Mouse (Mus musculus) heart, adult 11 months (tissue): ENCODE results near the gene Scfd1.

ENCODE experiments used
- DNase-seq: peaks from one replicate; pipeline ENCODE4 v3.0.0; 2022

Scfd1 gene

DNA sequence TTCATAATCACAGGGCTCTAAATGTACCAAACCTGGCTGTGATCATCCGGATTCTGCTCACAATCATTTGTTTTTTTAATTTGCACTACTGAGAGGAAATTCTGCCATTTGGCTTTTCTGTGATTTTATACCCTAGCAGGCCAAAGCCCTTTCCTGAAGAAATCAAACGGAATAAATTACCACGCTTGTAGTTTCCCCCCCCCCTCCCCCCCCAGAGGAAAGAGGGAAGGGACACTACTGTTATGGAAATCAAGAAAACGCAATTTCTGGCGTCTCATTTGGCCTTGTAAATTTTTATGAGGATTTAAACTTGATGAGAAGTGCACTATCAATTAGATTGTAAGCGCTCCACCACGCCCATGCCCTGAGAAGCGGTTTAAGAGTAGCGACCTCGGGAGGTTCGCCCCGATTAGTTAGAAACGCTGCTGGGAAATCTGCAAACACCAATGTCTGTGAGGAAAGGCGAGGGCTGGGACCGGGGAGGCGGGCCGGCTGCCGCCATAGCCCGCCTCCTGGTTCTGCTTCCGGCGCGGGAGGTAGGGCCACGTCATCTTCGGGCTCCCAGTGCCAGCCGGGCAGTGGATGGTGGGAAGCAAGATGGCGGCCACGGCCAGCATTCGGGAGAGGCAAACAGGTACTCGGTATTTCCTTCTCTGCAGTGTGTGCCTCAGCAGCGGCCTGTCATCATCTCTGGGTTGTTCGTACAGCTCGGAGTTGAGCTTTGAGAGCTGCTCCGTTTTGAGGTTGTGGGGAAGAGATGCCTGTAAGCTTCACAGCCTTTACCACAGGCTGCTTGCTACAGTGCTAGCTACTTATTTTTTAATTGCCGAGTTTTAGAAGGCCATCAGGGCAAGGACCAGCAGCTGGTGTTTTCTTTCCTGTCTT, at the start of gene Scfd1:
Gene Scfd1 (plus strand): TSS at position 508 of the 885 bp plus-strand sequence.
- DNase-seq, result peak; percentile 99

DNA sequence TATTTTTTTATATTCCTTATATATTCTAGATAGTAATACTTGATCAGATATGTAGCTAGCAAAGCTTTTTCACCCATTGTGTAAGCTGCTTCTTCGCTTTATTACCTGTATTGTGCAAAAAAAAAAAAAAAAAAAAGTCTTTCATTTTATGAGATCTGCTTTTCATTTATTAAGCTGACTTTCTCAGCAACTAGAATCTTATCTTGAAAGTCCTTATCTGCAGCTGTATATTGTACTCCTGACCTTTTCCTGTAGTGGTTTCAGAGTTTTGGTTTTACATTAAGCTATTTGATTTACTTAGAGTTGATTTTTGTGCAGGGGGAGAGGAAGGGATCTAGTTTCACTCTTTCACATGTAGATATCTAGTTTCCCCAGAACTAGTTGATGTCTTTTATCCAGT, 40.3 kb upstream of the Scfd1 start:
- no peak for DNase-seq

DNA sequence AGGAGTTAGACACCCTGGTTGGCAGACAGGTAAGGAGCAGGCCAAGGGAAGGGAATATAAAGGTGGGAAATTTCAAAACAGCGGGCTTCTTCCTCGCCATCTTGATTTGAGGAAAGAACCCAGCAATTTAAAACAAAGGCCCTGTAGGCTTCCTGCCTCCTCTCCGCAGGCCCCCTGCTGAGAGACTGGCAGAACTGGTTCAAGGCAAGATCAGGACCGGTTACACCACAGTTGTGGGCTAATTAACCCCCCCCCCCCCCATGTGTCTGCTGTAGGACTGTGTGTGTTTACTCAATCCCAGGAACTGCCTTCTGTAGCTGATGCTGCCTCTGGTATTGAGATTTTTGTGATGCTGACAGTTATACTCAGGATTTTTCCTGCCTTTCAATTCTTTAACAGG, 31.2 kb upstream of the Scfd1 start:
- DNase-seq, result no peak

DNA sequence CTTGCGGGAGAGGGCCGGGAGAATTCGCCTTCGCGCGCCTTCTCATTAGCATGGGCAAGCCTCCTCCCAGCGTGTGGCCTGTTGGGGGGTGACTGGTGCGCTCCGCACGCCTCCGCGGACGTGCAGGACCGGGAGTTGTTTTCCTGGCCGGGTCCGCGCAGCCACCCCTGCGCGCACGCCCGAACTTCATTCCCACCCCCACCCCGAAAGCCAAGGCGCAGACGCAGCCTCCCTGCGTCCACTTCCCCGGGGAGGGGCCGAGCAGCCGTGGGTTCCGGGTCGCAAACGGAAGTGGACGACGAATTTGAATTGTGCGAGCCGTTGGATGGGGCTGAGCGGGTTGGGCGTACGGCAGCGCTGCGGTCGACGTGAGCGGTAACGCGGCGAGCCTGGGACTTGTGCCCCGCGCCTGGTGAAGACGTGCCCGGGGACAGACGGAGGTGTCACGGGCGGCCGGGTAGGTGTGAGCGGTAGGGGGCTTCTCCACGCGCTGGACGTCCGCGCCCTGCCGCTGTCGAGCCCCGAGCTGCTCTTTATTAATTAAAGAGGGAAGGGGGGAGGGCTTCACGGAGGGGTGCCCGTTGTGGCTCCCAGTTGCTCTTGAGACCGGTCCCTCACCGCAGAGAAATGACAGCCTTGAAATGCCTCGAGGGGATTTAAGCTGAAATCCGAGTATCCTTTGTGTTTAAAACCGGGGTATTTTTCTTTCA, 29.2 kb upstream of the Scfd1 start, which contains the start of gene G2e3:
Gene G2e3 (plus strand): TSS at position 74 of the 710 bp plus-strand sequence.
- peak; percentile 99 for DNase-seq

GRCm38 (mm10) chr12:51348698-51348998, 28.7 kb upstream of the Scfd1 start:
- no peak for DNase-seq

- no peak for DNase-seq
Observed at GRCm38 (mm10) chr12:51355296-51355695, 22.0 kb upstream of the Scfd1 start.

DNA sequence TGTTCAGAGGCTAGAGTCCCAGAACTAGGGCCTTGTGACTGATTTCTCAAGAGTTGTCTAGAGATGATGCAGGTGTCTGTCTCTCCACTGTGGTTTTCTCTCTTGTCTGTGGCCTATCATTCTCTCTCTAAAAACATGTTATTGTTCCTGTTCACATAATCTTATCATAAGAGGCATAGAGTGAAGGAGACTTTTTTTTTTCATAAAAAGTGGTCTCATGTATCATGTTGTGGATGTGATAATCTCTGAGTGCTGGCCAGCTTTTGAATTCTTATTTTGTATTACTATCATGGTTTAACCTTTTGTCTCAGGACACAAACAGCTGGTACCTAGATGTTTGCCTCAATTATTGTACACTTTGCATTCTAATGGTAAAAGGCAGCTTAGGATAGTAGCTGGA, 16.0 kb upstream of the Scfd1 start:
- DNase-seq, result no peak

GRCm38 (mm10) chr12:51362898-51363297, 14.4 kb upstream of the Scfd1 start:
- no peak for DNase-seq

DNA sequence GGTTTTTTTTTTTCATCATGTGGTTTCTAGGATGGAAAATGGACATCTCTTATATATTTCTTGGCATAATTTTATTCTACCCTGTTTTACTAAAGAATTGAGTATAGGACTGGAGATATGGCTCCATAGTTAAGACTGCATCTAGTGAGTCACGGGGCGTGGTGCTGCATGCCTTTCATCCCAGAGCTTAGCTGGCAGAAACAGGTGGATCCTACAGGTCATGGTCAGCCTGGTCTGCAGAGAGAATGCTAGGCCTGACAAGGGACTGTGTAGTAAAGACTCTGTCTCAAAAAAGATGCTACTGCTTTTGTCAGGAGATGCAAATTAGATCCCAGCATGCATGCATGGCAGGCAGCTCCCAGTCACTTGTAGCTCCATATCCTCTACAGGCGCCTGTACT, 8.8 kb upstream of the Scfd1 start:
- DNase-seq, result no peak

DNA sequence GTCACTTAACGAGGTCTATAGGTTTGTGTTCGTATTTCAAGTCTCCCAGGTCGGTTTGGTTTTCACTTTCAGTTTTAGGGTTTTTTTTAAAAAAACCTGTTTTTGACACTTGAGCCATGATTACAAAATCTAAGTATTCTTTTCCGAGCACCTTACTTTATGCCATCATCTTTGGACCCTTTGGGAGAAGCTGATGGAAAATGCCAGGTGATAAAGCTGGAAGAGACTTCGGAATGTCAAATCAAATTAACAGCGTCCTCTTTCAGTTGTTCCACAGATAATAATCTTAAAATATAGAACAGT, 529 bp downstream of the Scfd1 start:
- DNase-seq, result no peak

DNA sequence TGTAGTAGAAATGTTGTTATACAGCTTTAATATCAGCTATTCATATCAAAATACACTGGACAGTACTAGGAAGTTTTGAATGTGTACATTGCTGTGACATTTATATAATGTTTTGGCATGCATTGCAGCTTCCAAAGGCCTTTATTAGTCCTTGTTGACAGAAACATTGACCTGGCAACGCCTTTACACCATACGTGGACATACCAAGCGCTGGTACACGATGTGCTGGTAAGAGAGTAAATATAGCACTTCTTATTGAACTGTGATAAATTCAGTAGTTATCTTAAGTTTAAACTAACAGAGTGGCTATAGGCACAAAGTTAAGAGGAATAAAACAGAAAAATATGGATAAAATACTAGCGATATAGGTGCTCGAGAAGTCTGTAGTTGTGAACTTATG, 22.6 kb downstream of the Scfd1 start:
- no peak for DNase-seq

DNA sequence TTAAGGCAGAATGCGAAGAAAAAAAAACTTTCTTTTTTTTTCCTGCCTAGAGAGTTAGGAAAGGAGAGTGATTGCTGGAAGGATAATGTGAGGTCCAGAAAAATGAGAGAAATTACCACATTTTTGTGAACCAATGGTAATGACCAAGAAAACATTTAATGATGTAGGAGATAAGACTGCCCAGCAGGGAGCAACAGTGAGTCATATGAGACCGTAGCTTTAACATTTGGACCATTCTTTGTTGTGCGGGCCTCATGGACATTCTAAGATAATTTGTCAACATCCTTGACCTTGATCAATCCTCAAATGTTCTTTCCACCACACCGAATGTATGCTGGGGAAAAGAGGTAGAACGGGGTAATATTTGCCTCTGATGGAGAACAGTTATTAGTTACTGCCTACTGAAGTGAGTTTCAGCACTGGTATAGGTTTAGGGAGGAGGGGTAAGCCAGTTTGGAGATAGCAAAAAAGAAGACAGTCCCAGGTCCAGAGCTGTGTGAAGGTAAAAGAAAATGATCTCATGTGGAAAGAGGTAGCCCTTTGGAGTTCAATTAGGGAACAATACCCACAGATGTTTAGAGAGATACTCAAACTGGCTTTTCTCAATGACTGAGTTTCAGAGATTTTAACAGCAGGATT, 24.9 kb downstream of the Scfd1 start:
- DNase-seq, result no peak

DNA sequence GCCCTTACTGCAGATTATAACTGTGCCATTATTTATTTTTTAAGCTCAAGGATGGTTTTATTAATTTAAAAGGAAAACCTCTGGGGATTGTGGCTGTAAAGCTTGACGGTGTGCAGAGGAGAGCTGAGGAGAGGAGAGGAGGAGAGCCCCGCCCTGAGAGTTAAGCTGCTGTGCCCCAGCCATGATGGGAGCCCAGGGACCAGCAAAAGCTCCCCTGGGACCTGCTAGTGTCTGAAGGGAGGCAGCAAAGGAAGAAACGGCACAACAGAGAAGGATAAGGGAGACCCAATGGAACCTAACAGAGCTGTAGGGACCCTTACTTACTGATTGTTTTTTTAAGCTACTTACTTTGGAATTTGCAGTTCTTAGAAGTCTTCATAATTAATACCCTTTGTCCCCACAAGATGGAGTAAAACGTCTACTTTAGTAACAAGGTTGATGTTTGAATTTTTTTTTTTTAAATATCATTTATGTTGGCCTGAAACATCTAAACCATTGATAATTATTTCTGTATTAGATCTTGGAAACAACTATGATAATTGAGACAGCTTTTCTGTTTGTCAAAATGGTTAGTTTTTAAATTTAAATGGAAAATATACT, 26.8 kb downstream of the Scfd1 start:
- no peak for DNase-seq

DNA sequence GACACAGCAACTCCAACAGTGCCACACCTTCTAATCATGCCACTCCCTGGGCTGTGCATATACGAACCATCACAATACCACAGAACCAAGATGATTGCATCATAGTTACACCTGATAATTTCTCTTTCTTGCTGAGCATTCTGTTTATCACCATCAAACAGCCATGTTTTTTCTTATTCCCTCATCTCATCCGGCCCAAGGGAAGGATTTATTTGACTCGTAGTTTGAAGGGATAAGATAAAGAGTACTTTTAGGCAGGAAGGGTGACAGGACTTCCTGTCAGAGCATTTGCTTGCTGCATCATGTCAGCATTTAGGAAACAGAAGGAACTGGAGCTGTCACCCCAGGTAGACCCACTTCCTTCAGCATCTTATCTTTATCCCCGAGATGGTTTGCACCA, 34.1 kb downstream of the Scfd1 start:
- DNase-seq, result no peak

GRCm38 (mm10) chr12:51437541-51437940, 60.2 kb downstream of the Scfd1 start:
- DNase-seq, result no peak

GRCm38 (mm10) chr12:51438311-51438710, 61.0 kb downstream of the Scfd1 start:
- DNase-seq, result no peak

DNA sequence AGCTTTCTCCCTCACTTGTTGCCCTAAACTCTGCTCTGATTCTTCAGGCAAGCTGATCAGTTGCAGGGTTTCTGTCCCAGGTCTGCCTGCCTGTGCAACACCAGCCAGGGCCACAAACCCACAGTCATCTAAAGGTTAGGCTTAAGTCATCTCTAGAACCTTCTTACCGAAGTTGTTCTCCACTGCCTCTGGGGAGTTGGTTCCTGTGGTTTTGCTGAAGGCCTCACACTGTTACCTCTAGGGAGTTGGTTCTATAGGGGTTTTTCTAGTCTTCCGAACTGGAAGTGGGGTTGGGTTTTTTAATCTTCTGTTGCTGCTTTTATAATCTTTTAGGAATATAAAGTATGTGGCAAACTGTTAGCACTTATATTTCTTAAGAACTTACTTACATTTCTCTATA, 72.0 kb downstream of the Scfd1 start:
- DNase-seq, result peak; percentile 36

DNA sequence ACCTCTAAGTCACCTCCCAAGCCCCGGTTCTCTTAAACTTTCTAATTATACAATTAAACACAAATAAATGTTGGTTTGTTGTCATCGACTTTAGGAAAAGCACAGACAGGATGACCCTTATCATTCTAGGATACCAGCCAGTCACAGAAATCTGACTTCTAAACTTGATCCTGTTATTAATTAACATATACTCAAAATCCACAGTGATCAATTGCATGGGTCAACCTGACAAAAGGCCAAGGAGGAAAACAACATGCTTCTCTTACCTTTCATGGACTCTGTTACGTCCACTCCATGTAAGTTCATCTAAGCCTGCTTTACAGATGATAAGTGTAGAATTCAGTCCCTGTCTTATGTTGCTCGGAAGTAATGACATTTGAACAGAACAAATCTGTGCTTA, 93.6 kb downstream of the Scfd1 start:
- no peak for DNase-seq

- peak; percentile 28 for DNase-seq
Observed at GRCm38 (mm10) chr12:51481246-51481645, 103.9 kb downstream of the Scfd1 start.

DNA sequence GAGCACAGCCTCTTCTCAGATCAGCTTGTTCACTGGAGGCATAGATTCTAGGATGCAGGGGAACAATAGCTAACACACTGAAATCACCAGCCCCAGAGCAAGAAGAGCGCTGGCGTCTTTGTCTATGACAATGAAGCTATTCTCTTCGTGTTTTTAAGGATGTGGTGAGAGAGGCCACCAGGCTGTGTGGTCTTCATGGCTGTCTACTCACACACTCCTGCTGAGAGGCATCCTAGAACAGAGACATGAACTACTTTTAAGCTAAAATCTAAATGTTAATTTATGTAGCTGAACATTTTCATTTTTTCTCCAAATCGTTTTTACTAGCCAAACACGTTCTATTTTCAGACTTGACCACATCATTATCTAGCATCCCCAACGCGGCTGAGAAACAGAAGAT, 114.7 kb downstream of the Scfd1 start:
- DNase-seq, result peak; percentile 64

- no peak for DNase-seq
Observed at GRCm38 (mm10) chr12:51493476-51493875, 116.2 kb downstream of the Scfd1 start.

DNA sequence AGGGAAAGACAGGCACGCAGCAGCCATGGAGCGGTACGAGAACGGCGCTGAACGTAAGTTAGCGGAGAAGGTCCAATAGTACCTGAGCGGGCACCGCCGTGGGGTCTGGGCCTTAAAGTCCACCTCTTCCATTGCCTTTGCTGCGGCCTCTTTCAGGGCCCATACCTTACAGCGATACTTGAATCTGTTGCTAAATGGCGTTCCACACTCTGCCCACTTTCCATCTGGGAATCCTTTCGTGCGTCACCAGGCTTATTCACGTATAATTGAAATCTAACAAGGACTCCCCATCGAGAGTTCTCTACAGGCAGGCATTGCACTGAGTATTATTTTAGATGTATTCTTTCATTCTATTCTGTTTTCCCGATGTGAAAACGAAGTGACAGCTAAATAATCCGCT, 117.3 kb downstream of the Scfd1 start:
- peak; percentile 78 for DNase-seq
